Mouse (Mus musculus) intestine, embryonic 16.5 days (tissue): ENCODE data around the gene Bfsp2. TPM values are rescaled to one million over a fixed set of nuclear protein-coding genes. Genes with fewer than 3 reads are reported as not detected.

ENCODE experiments used
- ATAC-seq: fragments of 200-750 bp; cut with Nextera tagmentation; 2 replicates; pipeline ENCODE4 v1.8.0; 2017; ENCODE audit warnings: moderate TSS enrichment, moderate library complexity
- H3K27ac ChIP-seq: fragments of 300-500 bp; sonication (generic); 2 replicates; pipeline ENCODE4 v1.5.1; 2014; ENCODE audit warnings: mild to moderate bottlenecking, low read length
- H3K27me3 ChIP-seq: fragments of 300-500 bp; sonication (generic); replicated peaks from 2 replicates; pipeline ENCODE4 v1.6.1; 2014; ENCODE audit warnings: low read length, control low read depth, mixed read lengths; ENCODE audit not compliant: control insufficient read depth, insufficient read depth
- H3K36me3 ChIP-seq: fragments of 300-500 bp; sonication (generic); 2 replicates; pipeline ENCODE4 v1.6.1; 2014; ENCODE audit warnings: low read length, control low read depth; ENCODE audit not compliant: control insufficient read depth, insufficient read depth
- H3K4me1 ChIP-seq: fragments of 300-500 bp; sonication (generic); 2 replicates; pipeline ENCODE4 v1.6.1; 2014; ENCODE audit warnings: low read length, control low read depth, mixed read lengths; ENCODE audit not compliant: control insufficient read depth, insufficient read depth
- H3K4me2 ChIP-seq: fragments of 300-500 bp; sonication (generic); 2 replicates; pipeline ENCODE4 v1.6.1; 2014; ENCODE audit warnings: low read depth, low read length, control low read depth
- H3K4me3 ChIP-seq: fragments of 300-500 bp; sonication (generic); 2 replicates; pipeline ENCODE4 v1.5.1; 2014; ENCODE audit warnings: mild to moderate bottlenecking, low read length
- H3K9ac ChIP-seq: fragments of 300-500 bp; sonication (generic); 2 replicates; pipeline ENCODE4 v1.6.1; 2014; ENCODE audit warnings: low read depth, low read length
- H3K9me3 ChIP-seq: fragments of 300-500 bp; sonication (generic); 2 replicates; pipeline ENCODE4 v1.6.1; 2016; ENCODE audit warnings: low read length, control low read depth; ENCODE audit not compliant: control insufficient read depth
- WGBS: fragments of 180-500 bp; shearing (Covaris S2); extraction: QIAGEN DNeasy Blood & Tissue Kit; methylation state at CpG from one replicate; pipeline ENCODE4 v1.1.7; 2014; 5-methylcytosine and 5-hydroxymethylcytosine counted together
- polyA plus RNA-seq: library from polyadenylated mRNA; unstranded; fragments of >200 nt; fragmentation: Nextera tagmentation; extraction: Ambion mirVana; gene quantifications from 2 replicates; pipeline ENCODE4 v1.2.1, GENCODE M21; 2015

Gene Bfsp2
- polyA plus RNA-seq, 1 experiment from 2014 or later = not detected

DNA sequence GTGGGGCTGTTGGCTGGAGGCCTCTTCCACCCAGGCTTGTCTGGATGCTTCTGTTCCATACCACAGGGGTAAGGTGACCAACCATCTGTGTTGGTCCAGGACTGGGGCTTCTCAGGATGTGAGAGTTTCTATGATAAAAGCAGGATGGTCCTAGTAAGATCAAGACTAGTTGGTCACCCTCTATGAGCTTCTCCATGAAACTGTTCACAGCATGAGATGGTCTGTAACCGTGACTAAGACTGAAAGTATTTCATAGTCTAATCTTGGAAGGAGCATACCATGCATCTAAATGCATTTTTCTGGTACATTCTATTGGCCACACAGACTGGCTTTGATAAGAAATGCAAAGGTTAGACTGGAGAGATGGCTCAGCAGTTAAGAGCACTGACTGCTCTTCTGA is 96.6 kb downstream of the Bfsp2 start:
- Histone ChIP-seq H3K4me3 (no peak overlapping the region), H3K36me3 (no peaks in the 10 kb centered on the region), H3K4me1 (peaks cover 9% of the 10 kb centered on the region), H3K27ac (no peak overlapping the region), H3K4me2 (no peak overlapping the region), H3K9ac (no peak overlapping the region), H3K9me3 (no peaks in the 10 kb centered on the region), H3K27me3 (no peaks in the 10 kb centered on the region)
- WGBS = 88% methylated on average over 1 of the region's 1 CpGs
- ATAC-seq = no peak

DNA sequence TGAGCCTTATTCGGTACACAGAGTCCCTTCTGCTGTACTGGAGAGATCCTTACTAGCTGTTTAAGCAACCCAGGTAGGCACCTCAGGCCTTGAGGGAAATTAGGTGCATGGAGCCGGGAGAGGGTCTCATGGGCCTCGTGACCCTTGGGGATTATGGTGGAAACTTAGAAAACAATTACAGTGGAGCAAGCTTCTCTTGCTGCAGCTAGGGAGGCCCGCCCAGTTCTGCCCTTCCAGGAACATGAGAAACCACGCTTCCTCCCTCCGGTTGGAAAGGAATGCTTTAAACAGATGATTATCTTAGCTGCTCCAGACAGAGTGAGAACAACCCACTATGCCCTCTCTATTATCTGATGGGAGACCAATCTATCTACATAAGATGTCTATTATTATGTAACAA is 97.2 kb downstream of the Bfsp2 start:
- 38% methylated on average over 6 of the region's 6 CpGs for WGBS
- Histone ChIP-seq H3K27ac (no peak overlapping the region), H3K9me3 (no peaks in the 10 kb centered on the region), H3K4me3 (no peak overlapping the region), H3K4me2 (no peak overlapping the region), H3K36me3 (no peaks in the 10 kb centered on the region), H3K27me3 (no peaks in the 10 kb centered on the region), H3K4me1 (peaks cover 9% of the 10 kb centered on the region), H3K9ac (0 out of 2 replicates have a peak overlapping the region, but pooled peaks have one; percentile 40)
- no peak for ATAC-seq

DNA sequence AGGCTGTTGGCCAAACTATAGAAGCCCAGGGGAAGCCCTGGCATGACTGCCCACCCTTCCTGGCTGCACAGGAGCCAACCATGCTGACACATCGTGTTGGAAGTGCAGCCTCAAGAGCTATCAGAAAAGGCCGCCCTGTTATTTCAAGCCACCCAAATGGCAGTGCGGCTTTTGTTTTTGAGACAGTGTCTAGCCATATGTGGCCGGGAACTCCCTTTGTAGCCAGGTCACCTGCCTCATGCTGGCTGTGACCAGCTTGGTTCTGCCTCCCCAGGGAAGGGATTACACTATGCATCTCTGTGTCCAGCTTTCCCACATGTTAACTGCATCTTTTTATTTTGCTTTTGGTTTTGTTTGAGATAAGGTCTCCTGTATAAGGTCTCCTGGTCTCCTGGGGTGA is 99.7 kb downstream of the Bfsp2 start:
- Histone ChIP-seq H3K36me3 (no peaks in the 10 kb centered on the region), H3K4me3 (no peak overlapping the region), H3K9ac (no peak overlapping the region), H3K27me3 (no peaks in the 10 kb centered on the region), H3K4me1 (no peaks in the 10 kb centered on the region), H3K9me3 (no peaks in the 10 kb centered on the region), H3K27ac (no peak overlapping the region), H3K4me2 (no peak overlapping the region)
- 97% methylated on average over 4 of the region's 4 CpGs for WGBS
- no peak for ATAC-seq

DNA sequence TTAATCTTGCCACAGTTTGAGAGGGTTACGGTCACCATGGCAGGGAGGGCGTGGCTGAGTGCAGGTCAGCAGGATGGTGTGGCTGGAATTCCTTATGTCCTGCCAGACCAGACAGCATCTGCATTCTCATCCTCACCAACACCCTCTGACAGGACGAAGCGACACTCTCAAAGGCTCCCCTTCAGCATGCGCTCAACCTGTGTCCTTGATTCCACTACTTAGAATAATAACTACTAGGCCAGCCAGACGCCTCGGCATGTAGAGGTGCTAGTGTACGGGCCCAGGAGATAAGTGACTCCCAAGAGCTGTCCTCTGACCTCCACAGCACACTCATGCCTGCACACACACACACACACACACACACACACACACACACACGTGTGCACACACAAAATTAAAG is 101.0 kb downstream of the Bfsp2 start:
- WGBS = 64% methylated on average over 9 of the region's 9 CpGs
- Histone ChIP-seq H3K4me2 (no peak overlapping the region), H3K36me3 (no peaks in the 10 kb centered on the region), H3K4me3 (no peak overlapping the region), H3K9me3 (no peaks in the 10 kb centered on the region), H3K27ac (no peak overlapping the region), H3K27me3 (no peaks in the 10 kb centered on the region), H3K4me1 (no peaks in the 10 kb centered on the region), H3K9ac (no peak overlapping the region)
- no peak for ATAC-seq

DNA sequence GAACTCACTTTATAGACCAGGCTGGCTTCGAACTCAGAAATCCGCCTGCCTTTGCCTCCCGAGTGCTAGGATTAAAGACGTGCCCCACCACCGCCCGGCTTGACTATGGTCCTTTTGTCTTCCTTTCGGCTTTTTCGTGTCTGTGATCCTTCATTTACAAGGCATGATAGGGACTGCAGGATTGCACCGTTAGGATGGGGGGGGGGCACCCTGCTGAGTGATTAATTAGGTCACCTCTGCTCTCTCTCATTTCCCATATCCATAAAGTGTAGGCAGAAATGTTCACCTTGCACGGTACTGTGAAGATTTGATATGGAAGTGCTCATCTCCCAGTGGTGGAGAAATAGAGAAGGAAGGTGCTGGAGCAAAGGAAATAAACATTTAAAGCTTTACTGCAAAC is 101.5 kb downstream of the Bfsp2 start:
- no peaks in the 10 kb centered on the region for H3K27me3 ChIP-seq
- H3K4me2 ChIP-seq = no peak overlapping the region
- ATAC-seq = no peak
- no peak overlapping the region for H3K9ac ChIP-seq
- H3K36me3 ChIP-seq = no peaks in the 10 kb centered on the region
- H3K27ac ChIP-seq = no peak overlapping the region
- 66% methylated on average over 10 of the region's 10 CpGs for WGBS
- H3K4me3 ChIP-seq = no peak overlapping the region
- H3K4me1 ChIP-seq = no peaks in the 10 kb centered on the region
- H3K9me3 ChIP-seq = no peaks in the 10 kb centered on the region

DNA sequence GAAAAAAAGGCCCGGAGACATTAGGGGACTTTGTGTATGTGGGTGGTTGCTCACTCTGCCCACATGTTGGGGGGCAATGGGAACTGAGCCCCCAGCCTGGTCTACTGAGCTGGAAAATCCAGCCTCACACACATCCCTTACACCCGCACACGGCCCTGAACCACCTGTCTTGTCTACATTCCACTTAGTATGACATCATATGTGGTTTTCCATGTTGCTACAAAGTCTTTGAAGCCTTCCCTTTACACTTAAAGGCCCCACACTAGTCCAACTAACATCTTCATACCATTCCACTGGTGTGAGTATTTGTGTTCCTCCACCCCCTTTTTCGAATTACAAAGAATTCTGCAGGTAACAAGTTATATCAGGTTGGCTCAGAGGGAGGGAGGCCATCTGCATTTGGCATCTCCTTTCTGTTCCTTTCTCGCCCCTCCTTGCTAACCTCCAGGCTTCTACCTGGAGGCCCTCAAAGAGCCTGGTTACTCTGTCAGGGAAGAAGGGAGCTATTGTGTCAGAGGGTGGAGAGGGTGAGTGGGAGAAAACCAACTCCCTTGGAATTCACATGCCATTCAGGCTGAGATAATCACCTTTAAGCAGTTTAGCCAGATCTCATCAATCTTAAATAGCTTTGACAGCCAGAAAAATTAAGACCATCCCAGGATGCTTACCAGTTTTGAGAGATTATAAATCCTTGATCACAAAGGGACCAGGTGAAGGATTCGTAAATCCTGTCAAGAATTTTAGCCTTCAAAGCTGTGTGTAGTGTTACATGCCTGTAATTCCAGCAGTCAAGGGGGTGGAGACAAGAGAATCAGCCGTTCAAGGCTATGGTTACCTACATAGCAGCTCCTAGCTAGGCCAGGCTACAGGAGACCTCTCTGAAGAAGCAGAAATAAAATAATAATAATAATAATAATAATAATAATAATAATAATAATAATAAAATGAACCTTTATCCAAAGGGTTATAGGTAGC is 103.6 kb downstream of the Bfsp2 start:
- 59% methylated on average over 7 of the region's 7 CpGs for WGBS
- Histone ChIP-seq H3K9me3 (no peaks in the 10 kb centered on the region), H3K4me3 (no peak overlapping the region), H3K4me2 (no peak overlapping the region), H3K36me3 (no peaks in the 10 kb centered on the region), H3K27me3 (no peaks in the 10 kb centered on the region), H3K9ac (no peak overlapping the region), H3K27ac (no peak overlapping the region), H3K4me1 (no peaks in the 10 kb centered on the region)
- peak; percentile 45; the same call in 1 of the 2 replicates for ATAC-seq

Other genes with a start within 250 kb of the Bfsp2 start
- 249 and 380 TPM in 2 replicates for gene Trf, start 250.0 kb downstream of the Bfsp2 start, polyA plus RNA-seq
- gene 1300017J02Rik, start 175.3 kb downstream of the Bfsp2 start, polyA plus RNA-seq = 1.8 and 2.9 TPM in 2 replicates
- 29.3 and 34.5 TPM in 2 replicates for gene Topbp1, start 175.2 kb downstream of the Bfsp2 start, polyA plus RNA-seq
- gene Cdv3, start 114.6 kb downstream of the Bfsp2 start, polyA plus RNA-seq = 83.8 and 89.4 TPM in 2 replicates